Mouse (Mus musculus): ENCODE results near the gene ccdc198.
"Not testable (repeated sequence)": the region's sequence is repeated elsewhere in the genome, so short reads cannot be mapped to it uniquely, and the experiment has no call there.

Gene ccdc198

GRCm38 (mm10) chr14:49245126-49245714 lies at the start of gene ccdc198:
ccdc198 (minus strand) TSS chr14:49245474.
- DNase-seq: peak; percentile 59

GRCm38 (mm10) chr14:49293802-49294449 lies 48.7 kb upstream of the ccdc198 start:
- DNase-seq: no peak

GRCm38 (mm10) chr14:49290029-49290745 lies 44.9 kb upstream of the ccdc198 start:
- no peak for DNase-seq

- no peak for DNase-seq
Measured at GRCm38 (mm10) chr14:49283784-49284655, 38.7 kb upstream of the ccdc198 start.

- no peak for DNase-seq
Measured at GRCm38 (mm10) chr14:49278880-49279279, 33.6 kb upstream of the ccdc198 start.

- DNase-seq: not testable (repeated sequence)
Measured at GRCm38 (mm10) chr14:49278479-49278878, 33.2 kb upstream of the ccdc198 start.

- no peak for DNase-seq
Measured at GRCm38 (mm10) chr14:49277642-49278041, 32.4 kb upstream of the ccdc198 start.

- DNase-seq: no peak
Measured at GRCm38 (mm10) chr14:49275376-49275775, 30.1 kb upstream of the ccdc198 start.

- no peak for DNase-seq
Measured at GRCm38 (mm10) chr14:49265286-49266002, 20.2 kb upstream of the ccdc198 start.

GRCm38 (mm10) chr14:49241522-49241921 lies 3.8 kb downstream of the ccdc198 start:
- DNase-seq: no peak

GRCm38 (mm10) chr14:49238206-49238605 lies 7.1 kb downstream of the ccdc198 start:
- peak; percentile 60 for DNase-seq

GRCm38 (mm10) chr14:49234788-49235515 lies 10.3 kb downstream of the ccdc198 start:
- DNase-seq: peak; percentile 47

- DNase-seq: no peak
Measured at GRCm38 (mm10) chr14:49231845-49232244, 13.4 kb downstream of the ccdc198 start.

GRCm38 (mm10) chr14:49226986-49227385 lies 18.3 kb downstream of the ccdc198 start:
- no peak for DNase-seq

GRCm38 (mm10) chr14:49226471-49226870 lies 18.8 kb downstream of the ccdc198 start:
- DNase-seq: no peak

- DNase-seq: no peak
Measured at GRCm38 (mm10) chr14:49221771-49222170, 23.5 kb downstream of the ccdc198 start.

- not testable (repeated sequence) for DNase-seq
Measured at GRCm38 (mm10) chr14:49219466-49220022, 25.7 kb downstream of the ccdc198 start.

GRCm38 (mm10) chr14:49218677-49219076 lies 26.6 kb downstream of the ccdc198 start:
- no peak for DNase-seq

GRCm38 (mm10) chr14:49210215-49210614 lies 35.1 kb downstream of the ccdc198 start:
- not testable (repeated sequence) for DNase-seq

- no peak for DNase-seq
Measured at GRCm38 (mm10) chr14:49201073-49201778, 44.0 kb downstream of the ccdc198 start.

Measured in kidney, adult 18-20 months (tissue).